Mouse (Mus musculus) limb, embryonic 11.5 days (tissue): ENCODE results near the gene Espnl. TPM values are rescaled to one million over a fixed set of nuclear protein-coding genes. Genes with fewer than 3 reads are reported as not detected.

Experiments
- ATAC-seq: fragments of 200-750 bp; cut with Nextera tagmentation; 2 replicates; pipeline ENCODE4 v1.8.0; 2017; ENCODE audit warnings: low read depth; ENCODE audit not compliant: insufficient number of reproducible peaks, low FRiP score, low TSS enrichment
- DNase-seq: peaks from one replicate; pipeline ENCODE4 v3.0.0-alpha.2; 2015; ENCODE audit warnings: low spot score
- H3K27ac ChIP-seq: fragments of 300-500 bp; sonication (generic); replicated peaks from 2 replicates; pipeline ENCODE4 v1.5.1; 2014; ENCODE audit warnings: low read depth, mild to moderate bottlenecking, low read length
- H3K27me3 ChIP-seq: fragments of 300-500 bp; sonication (generic); 2 replicates; pipeline ENCODE4 v1.6.1; 2014; ENCODE audit warnings: mild to moderate bottlenecking, low read length, mixed read lengths; ENCODE audit not compliant: control insufficient read depth, insufficient read depth
- H3K36me3 ChIP-seq: fragments of 300-500 bp; sonication (generic); 2 replicates; pipeline ENCODE4 v1.6.1; 2014; ENCODE audit warnings: mild to moderate bottlenecking, low read length, moderate library complexity, mixed read lengths; ENCODE audit not compliant: control insufficient read depth, insufficient read depth
- H3K4me1 ChIP-seq: fragments of 300-500 bp; sonication (generic); 2 replicates; pipeline ENCODE4 v1.6.1; 2014; ENCODE audit warnings: low read length, mixed read lengths; ENCODE audit not compliant: control insufficient read depth, insufficient read depth
- H3K4me2 ChIP-seq: fragments of 300-500 bp; sonication (generic); 2 replicates; pipeline ENCODE4 v1.6.1; 2014; ENCODE audit warnings: low read depth, mild to moderate bottlenecking, moderate library complexity; ENCODE audit not compliant: severe bottlenecking
- H3K4me3 ChIP-seq: fragments of 300-500 bp; sonication (generic); 2 replicates; pipeline ENCODE4 v1.5.1; 2014; ENCODE audit warnings: low read depth, low read length
- H3K9ac ChIP-seq: fragments of 300-500 bp; sonication (generic); 2 replicates; pipeline ENCODE4 v1.6.1; 2014; ENCODE audit warnings: mild to moderate bottlenecking, low read length
- H3K9me3 ChIP-seq: fragments of 300-500 bp; sonication (generic); 2 replicates; pipeline ENCODE4 v1.6.1; 2016; ENCODE audit warnings: low read length; ENCODE audit not compliant: control insufficient read depth
- WGBS: fragments of 180-500 bp; shearing (Covaris S2); extraction: QIAGEN DNeasy Blood & Tissue Kit; methylation state at CpG from one replicate; pipeline ENCODE4 v1.1.7; 2014; 5-methylcytosine and 5-hydroxymethylcytosine counted together
- polyA plus RNA-seq: library from polyadenylated mRNA; unstranded; fragments of >200 nt; fragmentation: Nextera tagmentation; extraction: Ambion mirVana; gene quantifications from 2 replicates; pipeline ENCODE4 v1.2.1, GENCODE M21; 2014

Gene Espnl
- polyA plus RNA-seq, 1 experiment from 2014 or later = 0.05 TPM

- no peaks in the 10 kb centered on the region for H3K27me3 ChIP-seq
- H3K9ac ChIP-seq = no peak overlapping the region
- no peak overlapping the region for H3K27ac ChIP-seq
- 86% methylated on average over 11 of the region's 11 CpGs for WGBS
- no peak overlapping the region for H3K4me2 ChIP-seq
- no peak for DNase-seq
- no peak for ATAC-seq
- 0 out of 2 replicates have a peak, but pooled peaks cover 2% of the 10 kb centered on the region for H3K4me1 ChIP-seq
- no peaks in the 10 kb centered on the region for H3K9me3 ChIP-seq
- H3K36me3 ChIP-seq = no peaks in the 10 kb centered on the region
- H3K4me3 ChIP-seq = no peak overlapping the region
Measured at GRCm38 (mm10) chr1:91356105-91356504, 34.2 kb downstream of the Espnl start.

- 77% methylated on average over 5 of the region's 5 CpGs for WGBS
- H3K27me3 ChIP-seq = peaks cover under 1% of the 10 kb centered on the region; the same call in 1 of the 2 replicates
- DNase-seq (no peak), ATAC-seq (no peak)
- no peak overlapping the region for H3K27ac ChIP-seq
- no peak overlapping the region for H3K9ac ChIP-seq
- H3K4me3 ChIP-seq = no peak overlapping the region
- no peaks in the 10 kb centered on the region for H3K36me3 ChIP-seq
- H3K4me2 ChIP-seq = no peak overlapping the region
- peaks cover 2% of the 10 kb centered on the region; the same call in 1 of the 2 replicates for H3K9me3 ChIP-seq
- H3K4me1 ChIP-seq = peaks cover 6% of the 10 kb centered on the region
Measured at GRCm38 (mm10) chr1:91362113-91362512, 40.2 kb downstream of the Espnl start.

- no peaks in the 10 kb centered on the region for H3K36me3 ChIP-seq
- 94% methylated on average over 16 of the region's 16 CpGs for WGBS
Measured at GRCm38 (mm10) chr1:91364822-91365644, 43.2 kb downstream of the Espnl start.

GRCm38 (mm10) chr1:91365816-91366214 lies 43.9 kb downstream of the Espnl start:
- Histone ChIP-seq H3K4me1 (peaks cover 8% of the 10 kb centered on the region), H3K27ac (no peak overlapping the region), H3K4me2 (peak overlapping the region; percentile 92), H3K36me3 (no peaks in the 10 kb centered on the region), H3K27me3 (peaks cover 4% of the 10 kb centered on the region; the same call in 1 of the 2 replicates), H3K9ac (no peak overlapping the region; the same call in 1 of the 2 replicates), H3K9me3 (peaks cover 2% of the 10 kb centered on the region; the same call in 1 of the 2 replicates), H3K4me3 (peak overlapping the region; percentile 43)
- no peak for DNase-seq
- ATAC-seq = no peak
- 26% methylated on average over 8 of the region's 8 CpGs for WGBS

More at GRCm38 (mm10) chr1:91364822-91365644, 43.2 kb downstream of the Espnl start:
- peaks cover 4% of the 10 kb centered on the region; the same call in 1 of the 2 replicates for H3K27me3 ChIP-seq
- peaks cover 2% of the 10 kb centered on the region; the same call in 1 of the 2 replicates for H3K9me3 ChIP-seq
- no peak overlapping the region for H3K27ac ChIP-seq
- H3K9ac ChIP-seq = no peak overlapping the region
- no peak overlapping the region for H3K4me3 ChIP-seq
- ATAC-seq (no peak), DNase-seq (no peak)
- H3K4me1 ChIP-seq = peaks cover 8% of the 10 kb centered on the region
- H3K4me2 ChIP-seq = no peak overlapping the region

GRCm38 (mm10) chr1:91366215-91367108 lies 44.6 kb downstream of the Espnl start, which contains the start of gene Erfe:
TSS of gene Erfe (plus strand) at chr1:91366430.
- peak; percentile 84 for DNase-seq
- WGBS = 1% methylated on average over 65 of the region's 68 CpGs
- peak within 1 kb of the TSS; percentile 43 for H3K4me3 ChIP-seq

GRCm38 (mm10) chr1:91367295-91367694 lies 45.4 kb downstream of the Espnl start:
- Histone ChIP-seq H3K4me3 (no peak overlapping the region), H3K27me3 (peaks cover 4% of the 10 kb centered on the region; the same call in 1 of the 2 replicates), H3K9me3 (peaks cover 2% of the 10 kb centered on the region; the same call in 1 of the 2 replicates), H3K4me2 (no peak overlapping the region), H3K9ac (no peak overlapping the region), H3K36me3 (peaks cover 7% of the 10 kb centered on the region; the same call in 1 of the 2 replicates), H3K4me1 (peaks cover 8% of the 10 kb centered on the region), H3K27ac (no peak overlapping the region)
- DNase-seq = no peak
- ATAC-seq = no peak
- 93% methylated on average over 3 of the region's 3 CpGs for WGBS

More at GRCm38 (mm10) chr1:91366215-91367108, 44.6 kb downstream of the Espnl start, which contains the start of gene Erfe:
- peak; percentile 33; the same call in 1 of the 2 replicates for ATAC-seq
- Histone ChIP-seq H3K27me3 (peaks cover 4% of the 10 kb centered on the region; the same call in 1 of the 2 replicates), H3K36me3 (peaks cover 4% of the 10 kb centered on the region; the same call in 1 of the 2 replicates), H3K9ac (peak within 1 kb of the TSS; percentile 59), H3K27ac (no peak within 1 kb of the TSS), H3K9me3 (peaks cover 2% of the 10 kb centered on the region; the same call in 1 of the 2 replicates), H3K4me2 (peak within 1 kb of the TSS; percentile 92), H3K4me1 (peaks cover 8% of the 10 kb centered on the region)

- Histone ChIP-seq H3K9ac (no peak overlapping the region), H3K4me3 (no peak overlapping the region), H3K27ac (no peak overlapping the region), H3K9me3 (no peaks in the 10 kb centered on the region), H3K36me3 (peaks cover 16% of the 10 kb centered on the region; the same call in 1 of the 2 replicates), H3K27me3 (peaks cover 4% of the 10 kb centered on the region; the same call in 1 of the 2 replicates), H3K4me2 (no peak overlapping the region), H3K4me1 (peaks cover 8% of the 10 kb centered on the region)
- 77% methylated on average over 4 of the region's 4 CpGs for WGBS
- DNase-seq (no peak), ATAC-seq (no peak)
Measured at GRCm38 (mm10) chr1:91369408-91369807, 47.5 kb downstream of the Espnl start.

- Histone ChIP-seq H3K9me3 (no peaks in the 10 kb centered on the region), H3K36me3 (peaks cover 18% of the 10 kb centered on the region; the same call in 1 of the 2 replicates), H3K4me2 (no peak overlapping the region), H3K9ac (no peak overlapping the region), H3K27ac (no peak overlapping the region), H3K4me3 (no peak overlapping the region), H3K4me1 (peaks cover 8% of the 10 kb centered on the region), H3K27me3 (peaks cover 4% of the 10 kb centered on the region; the same call in 1 of the 2 replicates)
- DNase-seq = no peak
- WGBS = 90% methylated on average over 23 of the region's 23 CpGs
- ATAC-seq = no peak
Measured at GRCm38 (mm10) chr1:91370055-91370454, 48.2 kb downstream of the Espnl start.
